ENCODE assay signal across 20 mouse cellular contexts in genomic region chr7:135364606-135365005, GRCm38 (mm10). TPM values are rescaled to one million over a fixed set of nuclear protein-coding genes. Genes with fewer than 3 reads are reported as not detected.
DNase-seq lines count a peak whose midpoint lies in the region; ATAC-seq lines count a peak whose summit lies in the region.
"Had no signal": no experiment of that assay in that cellular context is flagged by ENCODE, and none has a peak within 500 bp of the region (broad histone marks: within the 10 kb centered on the region; RNA-seq: fewer than 3 reads in every experiment).

No protein-coding gene starts in this region.

- H3K9ac ChIP-seq in heart, embryonic 11.5 days (ENCODE audit: low read depth, low read length) = no peak overlapping the region
- H3K9ac ChIP-seq in heart, embryonic 12.5 days = no peak overlapping the region

- H3K36me3 ChIP-seq in heart, embryonic 11.5 days (ENCODE audit: control insufficient read depth, insufficient read depth, low read length) = no peaks in the 10 kb centered on the region
- no peaks in the 10 kb centered on the region for H3K36me3 ChIP-seq in heart, embryonic 10.5 days
- H3K36me3 ChIP-seq in heart, embryonic 12.5 days = no peaks in the 10 kb centered on the region
- H3K36me3 ChIP-seq: G1E had no signal

- no peaks in the 10 kb centered on the region for H3K4me1 ChIP-seq in heart, embryonic 11.5 days (ENCODE audit: control insufficient read depth, insufficient read depth, low read length)
- no peaks in the 10 kb centered on the region for H3K4me1 ChIP-seq in heart, embryonic 10.5 days
- no peaks in the 10 kb centered on the region for H3K4me1 ChIP-seq in heart, embryonic 12.5 days (replicated peaks)

- 84% methylated on average over 5 of the region's 5 CpGs for WGBS in heart, embryonic 11.5 days (ENCODE audit: insufficient replicate concordance)
- 86% methylated on average over 5 of the region's 5 CpGs for WGBS in heart, embryonic 10.5 days
- WGBS in heart, embryonic 12.5 days = 80% methylated on average over 5 of the region's 5 CpGs

- H3K4me3 ChIP-seq in heart, embryonic 11.5 days (ENCODE audit: low read depth, low read length) = no peak overlapping the region
- no peak overlapping the region for H3K4me3 ChIP-seq in heart, embryonic 10.5 days
- H3K4me3 ChIP-seq in heart, embryonic 12.5 days = no peak overlapping the region

- H3K27me3 ChIP-seq in heart, embryonic 11.5 days (ENCODE audit: control insufficient read depth, insufficient read depth, low read length) = no peaks in the 10 kb centered on the region
- no peaks in the 10 kb centered on the region for H3K27me3 ChIP-seq in heart, embryonic 10.5 days (ENCODE audit: insufficient read depth, poor library complexity, severe bottlenecking)
- no peaks in the 10 kb centered on the region for H3K27me3 ChIP-seq in heart, embryonic 12.5 days (replicated peaks)

- H3K4me2 ChIP-seq in heart, embryonic 11.5 days = no peak overlapping the region
- H3K4me2 ChIP-seq in heart, embryonic 12.5 days = no peak overlapping the region

- peak; percentile 78 for DNase-seq in heart, adult 11 months
- DNase-seq in heart, embryonic 10.5 days (ENCODE audit: low spot score) = peak; percentile 70
- DNase-seq: adrenal gland, adult 2 months; adrenal gland, adult 8-10 months; adrenal gland, postnatal 10 days; adrenal gland, postnatal 14 days; adrenal gland, postnatal 25 days; adrenal gland, postnatal 36 days; B cell, adult 2 months; cerebellum, adult 11 months; cerebellum, adult 11-12 months; cerebellum, adult 18-20 months had no signal

- H3K27ac ChIP-seq in heart, embryonic 11.5 days (ENCODE audit: low read depth, low read length) = no peak overlapping the region
- no peak overlapping the region for H3K27ac ChIP-seq in heart, embryonic 10.5 days
- no peak overlapping the region for H3K27ac ChIP-seq in heart, embryonic 12.5 days (ENCODE audit: poor library complexity, severe bottlenecking)

- no peaks in the 10 kb centered on the region for H3K9me3 ChIP-seq in heart, embryonic 11.5 days (replicated peaks; ENCODE audit: control insufficient read depth, low read length)
- H3K9me3 ChIP-seq in heart, embryonic 10.5 days = no peaks in the 10 kb centered on the region
- no peaks in the 10 kb centered on the region for H3K9me3 ChIP-seq in heart, embryonic 12.5 days (replicated peaks)

- ATAC-seq in heart, embryonic 11.5 days (replicated peaks; ENCODE audit: insufficient number of reproducible peaks, low FRiP score, low TSS enrichment) = no peak
- ATAC-seq in heart, embryonic 12.5 days (ENCODE audit: insufficient number of reproducible peaks, low FRiP score) = no peak
- ATAC-seq: activated CD4-positive, CD25-positive, alpha-beta regulatory T cell, adult 4 months; CD4-positive, CD25-positive, alpha-beta regulatory T cell, adult 4 months; Patski had no signal

RNA-seq across cellular contexts. Expression of gene Foxi2, which starts 45.5 kb away (rescaled TPM):
- 0.10 and 0.15 TPM in 2 replicates for polyA plus RNA-seq in heart, embryonic 11.5 days (2014; fragmentation: Nextera tagmentation; extraction: Ambion mirVana)
- polyA plus RNA-seq in heart, embryonic 10.5 days (2016; fragmentation: Nextera tagmentation; extraction: Ambion mirVana) = 0.83 and 2.0 TPM in 2 replicates
- not detected in 2 replicates for polyA plus RNA-seq in heart, embryonic 12.5 days (2016; fragmentation: Nextera tagmentation; extraction: Ambion mirVana)
- polyA plus RNA-seq: activated CD4-positive, CD25-positive, alpha-beta regulatory T cell, adult 4 months; adrenal gland, adult 2 months; brain, embryonic 14.5 days; C2C12; CD4-positive, CD25-positive, alpha-beta regulatory T cell, adult 4 months; G1E; Patski had no signal
